Mouse (Mus musculus) layer of hippocampus, adult 2 months (tissue): ENCODE measurements around the gene Sept9. TPM values are rescaled to one million over a fixed set of nuclear protein-coding genes. Genes with fewer than 3 reads are reported as not detected.

Experiments
- DNase-seq, 2 experiments: peaks; one replicate each; pipeline ENCODE4 v3.0.0; 2022; ENCODE audit warnings: low spot score in 2 of 2
- H3K27ac ChIP-seq: fragments of 200-600 bp; 2 replicates; pipeline ENCODE4 v1.8.1; 2022
- H3K4me3 ChIP-seq: fragments of 200-600 bp; 2 replicates; pipeline ENCODE4 v1.8.1; 2022; ENCODE audit warnings: mild to moderate bottlenecking
- CTCF ChIP-seq: fragments of 200-600 bp; conservative IDR thresholded peaks from 2 replicates; pipeline ENCODE4 v1.8.1; 2022; ENCODE audit warnings: antibody characterized with exemption, mild to moderate bottlenecking, moderate library complexity
- long read RNA-seq, 2 experiments: library from polyadenylated mRNA; stranded (forward); transcript quantifications; one replicate each; pipeline ENCODE4 v2.0.0; 2021; ENCODE audit warnings: borderline mapping rate in 2 of 2
- total RNA-seq, 2 experiments: library from RNA; stranded (reverse); gene quantifications; 2 replicates each; pipeline ENCODE4 v1.2.3; 2021

The Sept9 gene
- total RNA-seq: 100 to 1,000 TPM; 102 to 114 TPM
- long read RNA-seq, experiment 1, transcript Sept9-205 (11 exons, 3,869 nt): minor isoform, 9 of 96 reads
- long read RNA-seq, experiment 1, transcript Sept9-204 (10 exons, 2,932 nt): major isoform, 26 of 96 reads
- long read RNA-seq, experiment 1, transcript Sept9-203 (10 exons, 2,924 nt): minor isoform, 20 of 96 reads
- long read RNA-seq, experiment 1, transcript Sept9-201 (11 exons, 3,784 nt): minor isoform, 6 of 96 reads
- long read RNA-seq, experiment 1, partial matches to known transcripts: 29 of 96 reads
- long read RNA-seq, experiment 1, other reads (novel, unspliced or antisense): 6 of 96 reads
- long read RNA-seq, experiment 2, transcript Sept9-201 (11 exons, 3,784 nt): minor isoform, 20 of 162 reads
- long read RNA-seq, experiment 2, transcript Sept9-205 (11 exons, 3,869 nt): minor isoform, 9 of 162 reads
- long read RNA-seq, experiment 2, transcript Sept9-203 (10 exons, 2,924 nt): minor isoform, 39 of 162 reads
- long read RNA-seq, experiment 2, transcript Sept9-204 (10 exons, 2,932 nt): major isoform, 40 of 162 reads
- long read RNA-seq, experiment 2, partial matches to known transcripts: 25 of 162 reads
- long read RNA-seq, experiment 2, other reads (novel, unspliced or antisense): 28 of 162 reads

GRCm38 (mm10) chr11:117199282-117200175 is at the start of gene Sept9:
Gene Sept9 (plus strand): TSS chr11:117199661.
- Histone ChIP-seq H3K27ac (no peak within 1 kb of the TSS), H3K4me3 (peak within 1 kb of the TSS; percentile 35)
- DNase-seq: no peak
- TF ChIP-seq CTCF: no peak

- no peak overlapping the region for H3K4me3 ChIP-seq
- H3K27ac ChIP-seq: peak overlapping the region; percentile 62; the same call in 1 of the 2 replicates
- no peak for TF ChIP-seq CTCF
- DNase-seq: no peak
Observed at GRCm38 (mm10) chr11:117150467-117150966, 48.9 kb upstream of the Sept9 start.

- Histone ChIP-seq H3K4me3 (no peak overlapping the region), H3K27ac (peak overlapping the region; percentile 51; the same call in 1 of the 2 replicates)
- no peak for TF ChIP-seq CTCF
- no peak for DNase-seq
Observed at GRCm38 (mm10) chr11:117151461-117151860, 48.0 kb upstream of the Sept9 start.

- peak overlapping the region; percentile 60 for H3K27ac ChIP-seq
- no peak for DNase-seq
- H3K4me3 ChIP-seq: no peak overlapping the region
- no peak for TF ChIP-seq CTCF
Observed at GRCm38 (mm10) chr11:117152541-117152940, 46.9 kb upstream of the Sept9 start.

GRCm38 (mm10) chr11:117153553-117153952 is 45.9 kb upstream of the Sept9 start:
- TF ChIP-seq CTCF: no peak
- no peak for DNase-seq
- Histone ChIP-seq H3K27ac (peak overlapping the region; percentile 60), H3K4me3 (no peak overlapping the region)

GRCm38 (mm10) chr11:117154088-117154815 is 45.2 kb upstream of the Sept9 start:
- TF ChIP-seq CTCF: peak; percentile 39
- Histone ChIP-seq H3K27ac (peak overlapping the region; percentile 79; the same call in 1 of the 2 replicates), H3K4me3 (no peak overlapping the region)
- DNase-seq: no peak

GRCm38 (mm10) chr11:117156725-117157124 is 42.7 kb upstream of the Sept9 start:
- Histone ChIP-seq H3K4me3 (no peak overlapping the region), H3K27ac (peak overlapping the region; percentile 79)
- DNase-seq: no peak
- no peak for TF ChIP-seq CTCF

GRCm38 (mm10) chr11:117158343-117158742 is 41.1 kb upstream of the Sept9 start:
- no peak for TF ChIP-seq CTCF
- DNase-seq: no peak
- H3K4me3 ChIP-seq: no peak overlapping the region
- peak overlapping the region; percentile 79 for H3K27ac ChIP-seq

- Histone ChIP-seq H3K4me3 (no peak overlapping the region), H3K27ac (peak overlapping the region; percentile 79)
- no peak for TF ChIP-seq CTCF
- DNase-seq: peak in 1 of 2 experiments; percentile 57
Observed at GRCm38 (mm10) chr11:117159257-117159945, 40.1 kb upstream of the Sept9 start.

GRCm38 (mm10) chr11:117159946-117160307 is 39.5 kb upstream of the Sept9 start:
- Histone ChIP-seq H3K27ac (peak overlapping the region; percentile 79), H3K4me3 (no peak overlapping the region)
- DNase-seq: no peak
- no peak for TF ChIP-seq CTCF

- Histone ChIP-seq H3K4me3 (no peak overlapping the region), H3K27ac (no peak overlapping the region)
- no peak for TF ChIP-seq CTCF
- no peak for DNase-seq
Observed at GRCm38 (mm10) chr11:117160791-117161190, 38.7 kb upstream of the Sept9 start.

- no peak for DNase-seq
- no peak overlapping the region for H3K4me3 ChIP-seq
- no peak for TF ChIP-seq CTCF
- H3K27ac ChIP-seq: no peak overlapping the region
Observed at GRCm38 (mm10) chr11:117161574-117161973, 37.9 kb upstream of the Sept9 start.
